Mouse (Mus musculus): ENCODE results near the gene Arl2bp. TPM values are rescaled to one million over a fixed set of nuclear protein-coding genes. Genes with fewer than 3 reads are reported as not detected.
A peak's percentile ranks its signal among the peaks of the same experiment; 100 is the strongest.

Arl2bp gene
- polyA plus RNA-seq, 1 experiment from 2014 or later: 101 TPM

- peaks cover 3% of the 10 kb centered on the region for H3K4me1 ChIP-seq (ENCODE audit: control insufficient read depth, insufficient read depth, low read length)
- DNase-seq (ENCODE audit: low spot score) (no peak), ATAC-seq (no peak)
Measured at GRCm38 (mm10) chr8:94700421-94700935, 34.1 kb downstream of the Arl2bp start.

GRCm38 (mm10) chr8:94702156-94702555, 35.8 kb downstream of the Arl2bp start:
- no peak overlapping the region; the same call in 1 of the 2 replicates for H3K4me2 ChIP-seq (ENCODE audit: low read length)
- H3K4me3 ChIP-seq (ENCODE audit: low read depth, low read length): no peak overlapping the region
- no peak for DNase-seq (ENCODE audit: low spot score)
- H3K27ac ChIP-seq (ENCODE audit: low read depth, low read length): no peak overlapping the region
- no peaks in the 10 kb centered on the region for H3K9me3 ChIP-seq (replicated peaks; ENCODE audit: control insufficient read depth, low read length)
- 70% methylated on average over 3 of the region's 3 CpGs for WGBS
- no peaks in the 10 kb centered on the region for H3K36me3 ChIP-seq (ENCODE audit: control insufficient read depth, insufficient read depth, low read length)
- no peak overlapping the region for H3K9ac ChIP-seq (ENCODE audit: low read length)
- peaks cover 5% of the 10 kb centered on the region for H3K27me3 ChIP-seq (replicated peaks; ENCODE audit: control insufficient read depth, insufficient read depth, low read length)
- ATAC-seq: no peak
- no peaks in the 10 kb centered on the region for H3K4me1 ChIP-seq (ENCODE audit: control insufficient read depth, insufficient read depth, low read length)

More at GRCm38 (mm10) chr8:94700421-94700935, 34.1 kb downstream of the Arl2bp start:
- Histone ChIP-seq H3K27me3 (replicated peaks; ENCODE audit: control insufficient read depth, insufficient read depth, low read length) (peaks cover 22% of the 10 kb centered on the region), H3K4me2 (ENCODE audit: low read length) (no peak overlapping the region), H3K27ac (ENCODE audit: low read depth, low read length) (no peak overlapping the region), H3K9me3 (replicated peaks; ENCODE audit: control insufficient read depth, low read length) (no peaks in the 10 kb centered on the region), H3K36me3 (ENCODE audit: control insufficient read depth, insufficient read depth, low read length) (no peaks in the 10 kb centered on the region), H3K9ac (ENCODE audit: low read length) (no peak overlapping the region), H3K4me3 (ENCODE audit: low read depth, low read length) (no peak overlapping the region)
- WGBS: 89% methylated on average over 4 of the region's 4 CpGs

- Histone ChIP-seq H3K36me3 (ENCODE audit: control insufficient read depth, insufficient read depth, low read length) (no peaks in the 10 kb centered on the region), H3K4me2 (ENCODE audit: low read length) (peak overlapping the region; percentile 41), H3K27me3 (replicated peaks; ENCODE audit: control insufficient read depth, insufficient read depth, low read length) (no peaks in the 10 kb centered on the region), H3K4me3 (ENCODE audit: low read depth, low read length) (peak overlapping the region; percentile 42), H3K9ac (ENCODE audit: low read length) (peak overlapping the region; percentile 36; the same call in 1 of the 2 replicates), H3K4me1 (ENCODE audit: control insufficient read depth, insufficient read depth, low read length) (no peaks in the 10 kb centered on the region), H3K9me3 (replicated peaks; ENCODE audit: control insufficient read depth, low read length) (no peaks in the 10 kb centered on the region), H3K27ac (ENCODE audit: low read depth, low read length) (peak overlapping the region; percentile 41; the same call in 1 of the 2 replicates)
- WGBS: under 1% methylated on average over 35 of the region's 35 CpGs
- DNase-seq (ENCODE audit: low spot score): peak; percentile 92
- ATAC-seq: peak; percentile 84
Measured at GRCm38 (mm10) chr8:94702844-94703813, 36.7 kb downstream of the Arl2bp start.

GRCm38 (mm10) chr8:94703972-94704668, 37.7 kb downstream of the Arl2bp start:
- Histone ChIP-seq H3K4me3 (ENCODE audit: low read depth, low read length) (peak overlapping the region; percentile 42), H3K4me2 (ENCODE audit: low read length) (peak overlapping the region; percentile 64), H3K9ac (ENCODE audit: low read length) (peak overlapping the region; percentile 70), H3K27ac (ENCODE audit: low read depth, low read length) (peak overlapping the region; percentile 52; the same call in 1 of the 2 replicates), H3K27me3 (replicated peaks; ENCODE audit: control insufficient read depth, insufficient read depth, low read length) (no peaks in the 10 kb centered on the region), H3K9me3 (replicated peaks; ENCODE audit: control insufficient read depth, low read length) (no peaks in the 10 kb centered on the region), H3K4me1 (ENCODE audit: control insufficient read depth, insufficient read depth, low read length) (no peaks in the 10 kb centered on the region), H3K36me3 (ENCODE audit: control insufficient read depth, insufficient read depth, low read length) (no peaks in the 10 kb centered on the region)
- peak; percentile 98 for DNase-seq (ENCODE audit: low spot score)
- under 1% methylated on average over 35 of the region's 35 CpGs for WGBS
- ATAC-seq: peak; percentile 92

- no peaks in the 10 kb centered on the region for H3K27me3 ChIP-seq (replicated peaks; ENCODE audit: control insufficient read depth, insufficient read depth, low read length)
- no peaks in the 10 kb centered on the region for H3K4me1 ChIP-seq (ENCODE audit: control insufficient read depth, insufficient read depth, low read length)
- H3K9ac ChIP-seq (ENCODE audit: low read length): peak overlapping the region; percentile 70
- no peaks in the 10 kb centered on the region for H3K36me3 ChIP-seq (ENCODE audit: control insufficient read depth, insufficient read depth, low read length)
- H3K9me3 ChIP-seq (replicated peaks; ENCODE audit: control insufficient read depth, low read length): no peaks in the 10 kb centered on the region
- peak overlapping the region; percentile 52; the same call in 1 of the 2 replicates for H3K27ac ChIP-seq (ENCODE audit: low read depth, low read length)
- 15% methylated on average over 9 of the region's 9 CpGs for WGBS
- DNase-seq (ENCODE audit: low spot score) (no peak), ATAC-seq (no peak)
- peak overlapping the region; percentile 42 for H3K4me3 ChIP-seq (ENCODE audit: low read depth, low read length)
- peak overlapping the region; percentile 64 for H3K4me2 ChIP-seq (ENCODE audit: low read length)
Measured at GRCm38 (mm10) chr8:94704669-94704984, 38.2 kb downstream of the Arl2bp start.

- Histone ChIP-seq H3K9me3 (replicated peaks; ENCODE audit: control insufficient read depth, low read length) (no peaks in the 10 kb centered on the region), H3K4me1 (ENCODE audit: control insufficient read depth, insufficient read depth, low read length) (no peaks in the 10 kb centered on the region), H3K9ac (ENCODE audit: low read length) (no peak overlapping the region), H3K27me3 (replicated peaks; ENCODE audit: control insufficient read depth, insufficient read depth, low read length) (no peaks in the 10 kb centered on the region), H3K4me3 (ENCODE audit: low read depth, low read length) (no peak overlapping the region), H3K36me3 (ENCODE audit: control insufficient read depth, insufficient read depth, low read length) (no peaks in the 10 kb centered on the region), H3K4me2 (ENCODE audit: low read length) (no peak overlapping the region), H3K27ac (ENCODE audit: low read depth, low read length) (no peak overlapping the region)
- ATAC-seq (no peak), DNase-seq (ENCODE audit: low spot score) (no peak)
- WGBS: 88% methylated on average over 10 of the region's 10 CpGs
Measured at GRCm38 (mm10) chr8:94705581-94706245, 39.3 kb downstream of the Arl2bp start.

- ATAC-seq: no peak
- H3K4me2 ChIP-seq (ENCODE audit: low read length): no peak overlapping the region
- no peaks in the 10 kb centered on the region for H3K36me3 ChIP-seq (ENCODE audit: control insufficient read depth, insufficient read depth, low read length)
Measured at GRCm38 (mm10) chr8:94706732-94707395, 40.5 kb downstream of the Arl2bp start.

GRCm38 (mm10) chr8:94710336-94710735, 43.9 kb downstream of the Arl2bp start:
- H3K9ac ChIP-seq (ENCODE audit: low read length): no peak overlapping the region
- H3K36me3 ChIP-seq (ENCODE audit: control insufficient read depth, insufficient read depth, low read length): no peaks in the 10 kb centered on the region
- H3K27me3 ChIP-seq (replicated peaks; ENCODE audit: control insufficient read depth, insufficient read depth, low read length): no peaks in the 10 kb centered on the region
- H3K4me2 ChIP-seq (ENCODE audit: low read length): no peak overlapping the region
- WGBS: 49% methylated on average over 8 of the region's 8 CpGs
- no peak overlapping the region for H3K4me3 ChIP-seq (ENCODE audit: low read depth, low read length)
- H3K9me3 ChIP-seq (replicated peaks; ENCODE audit: control insufficient read depth, low read length): no peaks in the 10 kb centered on the region
- DNase-seq (ENCODE audit: low spot score) (no peak), ATAC-seq (no peak)
- H3K27ac ChIP-seq (ENCODE audit: low read depth, low read length): no peak overlapping the region
- no peaks in the 10 kb centered on the region for H3K4me1 ChIP-seq (ENCODE audit: control insufficient read depth, insufficient read depth, low read length)

More at GRCm38 (mm10) chr8:94706732-94707395, 40.5 kb downstream of the Arl2bp start:
- Histone ChIP-seq H3K9me3 (replicated peaks; ENCODE audit: control insufficient read depth, low read length) (no peaks in the 10 kb centered on the region), H3K4me1 (ENCODE audit: control insufficient read depth, insufficient read depth, low read length) (no peaks in the 10 kb centered on the region), H3K9ac (ENCODE audit: low read length) (no peak overlapping the region), H3K4me3 (ENCODE audit: low read depth, low read length) (no peak overlapping the region), H3K27me3 (replicated peaks; ENCODE audit: control insufficient read depth, insufficient read depth, low read length) (no peaks in the 10 kb centered on the region), H3K27ac (ENCODE audit: low read depth, low read length) (no peak overlapping the region)
- WGBS: 80% methylated on average over 9 of the region's 9 CpGs
- DNase-seq (ENCODE audit: low spot score): no peak

All from forebrain, embryonic 14.5 days (tissue).